Mouse (Mus musculus) neural tube, embryonic 12.5 days (tissue): ENCODE data around the gene Evx2. TPM values are rescaled to one million over a fixed set of nuclear protein-coding genes. Genes with fewer than 3 reads are reported as not detected.

Source experiments
- ATAC-seq: fragments of 200-750 bp; cut with Nextera tagmentation; 2 replicates; pipeline ENCODE4 v1.8.0; 2017; ENCODE audit warnings: low read depth, mild to moderate bottlenecking, moderate TSS enrichment, moderate library complexity; ENCODE audit not compliant: low FRiP score
- H3K27ac ChIP-seq: fragments of 300-500 bp; sonication (generic); 2 replicates; pipeline ENCODE4 v1.5.1; 2016
- H3K27me3 ChIP-seq: fragments of 300-500 bp; sonication (generic); replicated peaks from 2 replicates; pipeline ENCODE4 v1.6.1; 2016; ENCODE audit warnings: mild to moderate bottlenecking
- H3K36me3 ChIP-seq: fragments of 300-500 bp; sonication (generic); 2 replicates; pipeline ENCODE4 v1.6.1; 2016; ENCODE audit warnings: mild to moderate bottlenecking
- H3K4me1 ChIP-seq: fragments of 300-500 bp; sonication (generic); 2 replicates; pipeline ENCODE4 v1.6.1; 2016
- H3K4me2 ChIP-seq: fragments of 300-500 bp; sonication (generic); replicated peaks from 2 replicates; pipeline ENCODE4 v1.6.1; 2016; ENCODE audit warnings: mild to moderate bottlenecking
- H3K4me3 ChIP-seq: fragments of 300-500 bp; sonication (generic); 2 replicates; pipeline ENCODE4 v1.5.1; 2016
- H3K9ac ChIP-seq: fragments of 300-500 bp; sonication (generic); 2 replicates; pipeline ENCODE4 v1.6.1; 2016; ENCODE audit warnings: mild to moderate bottlenecking
- H3K9me3 ChIP-seq: fragments of 300-500 bp; sonication (generic); 2 replicates; pipeline ENCODE4 v1.6.1; 2016; ENCODE audit warnings: mild to moderate bottlenecking
- WGBS: fragments of 180-500 bp; shearing (Covaris S2); methylation state at CpG from one replicate; pipeline ENCODE4 v1.1.7; 2016; 5-methylcytosine and 5-hydroxymethylcytosine counted together
- polyA plus RNA-seq: library from polyadenylated mRNA; unstranded; fragments of >200 nt; fragmentation: Nextera tagmentation; extraction: Ambion mirVana; gene quantifications from 2 replicates; pipeline ENCODE4 v1.2.1, GENCODE M21; 2016

The Evx2 gene
- polyA plus RNA-seq, 1 experiment from 2014 or later, result 1.1 TPM

GRCm38 (mm10) chr2:74675666-74676282, 16.4 kb upstream of the Evx2 start:
- H3K9ac ChIP-seq, result peak overlapping the region; percentile 36
- ATAC-seq, result no peak
- 3% methylated on average over 24 of the region's 24 CpGs for WGBS
- H3K4me3 ChIP-seq, result peak overlapping the region; percentile 25
- H3K36me3 ChIP-seq, result no peaks in the 10 kb centered on the region
- no peak overlapping the region for H3K27ac ChIP-seq
- no peaks in the 10 kb centered on the region for H3K9me3 ChIP-seq
- peaks cover 15% of the 10 kb centered on the region for H3K4me1 ChIP-seq
- H3K4me2 ChIP-seq, result peak overlapping the region; percentile 42
- H3K27me3 ChIP-seq, result peaks cover 98% of the 10 kb centered on the region

GRCm38 (mm10) chr2:74674881-74675665, 15.7 kb upstream of the Evx2 start, which contains the start of gene Hoxd12:
Gene Hoxd12 (plus strand): TSS chr2:74675013.
- no peaks in the 10 kb centered on the region for H3K36me3 ChIP-seq
- under 1% methylated on average over 47 of the region's 47 CpGs for whole genome bisulfite sequencing
- ATAC-seq, result no peak
- peaks cover 98% of the 10 kb centered on the region for H3K27me3 ChIP-seq
- H3K27ac ChIP-seq, result no peak within 1 kb of the TSS
- H3K9ac ChIP-seq, result peak within 1 kb of the TSS; percentile 36
- H3K4me2 ChIP-seq, result peak within 1 kb of the TSS; percentile 42
- H3K4me1 ChIP-seq, result peaks cover 15% of the 10 kb centered on the region
- peak within 1 kb of the TSS; percentile 25 for H3K4me3 ChIP-seq
- H3K9me3 ChIP-seq, result no peaks in the 10 kb centered on the region

- Histone ChIP-seq H3K9ac (no peak overlapping the region), H3K36me3 (no peaks in the 10 kb centered on the region), H3K27me3 (peaks cover 98% of the 10 kb centered on the region), H3K4me1 (peaks cover 15% of the 10 kb centered on the region), H3K4me2 (no peak overlapping the region; the same call in 1 of the 2 replicates), H3K9me3 (no peaks in the 10 kb centered on the region), H3K27ac (no peak overlapping the region), H3K4me3 (0 out of 2 replicates have a peak overlapping the region, but pooled peaks have one; percentile 2)
- ATAC-seq, result no peak
- under 1% methylated on average over 24 of the region's 24 CpGs for WGBS
Measured at GRCm38 (mm10) chr2:74673835-74674425, 14.6 kb upstream of the Evx2 start.

- Histone ChIP-seq H3K36me3 (no peaks in the 10 kb centered on the region), H3K4me1 (peaks cover 24% of the 10 kb centered on the region), H3K9me3 (no peaks in the 10 kb centered on the region), H3K4me2 (peak overlapping the region; percentile 59), H3K4me3 (peak overlapping the region; percentile 24; the same call in 1 of the 2 replicates), H3K27ac (no peak overlapping the region), H3K9ac (0 out of 2 replicates have a peak overlapping the region, but pooled peaks have one; percentile 29), H3K27me3 (peaks cover 98% of the 10 kb centered on the region)
- ATAC-seq, result peak; percentile 43; the same call in 1 of the 2 replicates
- WGBS, result under 1% methylated on average over 40 of the region's 40 CpGs
Measured at GRCm38 (mm10) chr2:74672481-74673362, 13.4 kb upstream of the Evx2 start.

- Histone ChIP-seq H3K9ac (no peak overlapping the region), H3K36me3 (no peaks in the 10 kb centered on the region), H3K27me3 (peaks cover 98% of the 10 kb centered on the region), H3K4me2 (peak overlapping the region; percentile 1; the same call in 1 of the 2 replicates), H3K4me3 (no peak overlapping the region), H3K9me3 (no peaks in the 10 kb centered on the region), H3K27ac (no peak overlapping the region), H3K4me1 (peaks cover 28% of the 10 kb centered on the region)
- 4% methylated on average over 5 of the region's 5 CpGs for WGBS
- ATAC-seq, result no peak
Measured at GRCm38 (mm10) chr2:74671847-74672246, 12.5 kb upstream of the Evx2 start.

- Histone ChIP-seq H3K4me1 (peaks cover 28% of the 10 kb centered on the region), H3K27me3 (peaks cover 97% of the 10 kb centered on the region), H3K27ac (no peak overlapping the region), H3K9ac (no peak overlapping the region), H3K9me3 (no peaks in the 10 kb centered on the region), H3K4me2 (no peak overlapping the region), H3K36me3 (no peaks in the 10 kb centered on the region), H3K4me3 (no peak overlapping the region)
- WGBS, result 3% methylated on average over 3 of the region's 3 CpGs
- ATAC-seq, result no peak
Measured at GRCm38 (mm10) chr2:74670632-74671188, 11.4 kb upstream of the Evx2 start.

- no peak overlapping the region for H3K9ac ChIP-seq
- H3K4me3 ChIP-seq, result no peak overlapping the region
- peaks cover 22% of the 10 kb centered on the region for H3K4me1 ChIP-seq
- peak overlapping the region; percentile 72; the same call in 1 of the 2 replicates for H3K4me2 ChIP-seq
- WGBS, result under 1% methylated on average over 14 of the region's 14 CpGs
- no peak for ATAC-seq
- no peaks in the 10 kb centered on the region for H3K9me3 ChIP-seq
- H3K27ac ChIP-seq, result no peak overlapping the region
- peaks cover 95% of the 10 kb centered on the region for H3K27me3 ChIP-seq
- no peaks in the 10 kb centered on the region for H3K36me3 ChIP-seq
Measured at GRCm38 (mm10) chr2:74669650-74670235, 10.4 kb upstream of the Evx2 start.

- WGBS, result 0% methylated on average over 3 of the region's 3 CpGs
- ATAC-seq, result no peak
Measured at GRCm38 (mm10) chr2:74669230-74669578, 9.8 kb upstream of the Evx2 start.

GRCm38 (mm10) chr2:74668370-74669229, 9.2 kb upstream of the Evx2 start:
- Histone ChIP-seq H3K27ac (no peak overlapping the region), H3K4me1 (peaks cover 22% of the 10 kb centered on the region), H3K36me3 (no peaks in the 10 kb centered on the region), H3K4me2 (peak overlapping the region; percentile 72), H3K9me3 (no peaks in the 10 kb centered on the region), H3K27me3 (peaks cover 95% of the 10 kb centered on the region), H3K9ac (peak overlapping the region; percentile 47), H3K4me3 (peak overlapping the region; percentile 43)
- under 1% methylated on average over 52 of the region's 74 CpGs for WGBS
- ATAC-seq, result no peak; the same call in 1 of the 2 replicates

More at GRCm38 (mm10) chr2:74669230-74669578, 9.8 kb upstream of the Evx2 start:
- Histone ChIP-seq H3K4me3 (no peak overlapping the region), H3K36me3 (no peaks in the 10 kb centered on the region), H3K27me3 (peaks cover 95% of the 10 kb centered on the region), H3K4me2 (peak overlapping the region; percentile 72; the same call in 1 of the 2 replicates), H3K9ac (no peak overlapping the region), H3K4me1 (peaks cover 22% of the 10 kb centered on the region), H3K27ac (no peak overlapping the region), H3K9me3 (no peaks in the 10 kb centered on the region)

- Histone ChIP-seq H3K9ac (peak within 1 kb of the TSS; percentile 47), H3K27me3 (peaks cover 95% of the 10 kb centered on the region), H3K27ac (no peak within 1 kb of the TSS), H3K36me3 (no peaks in the 10 kb centered on the region), H3K9me3 (no peaks in the 10 kb centered on the region), H3K4me2 (peak within 1 kb of the TSS; percentile 72), H3K4me1 (peaks cover 19% of the 10 kb centered on the region), H3K4me3 (peak within 1 kb of the TSS; percentile 43)
- under 1% methylated on average over 34 of the region's 51 CpGs for WGBS
- ATAC-seq, result peak; percentile 61; the same call in 1 of the 2 replicates
Measured at GRCm38 (mm10) chr2:74667842-74668357, 8.5 kb upstream of the Evx2 start, which contains the start of gene Hoxd13. Gene Hoxd13 (plus strand): TSS chr2:74668310.
